Mouse (Mus musculus) brain, adult 10 weeks (tissue): ENCODE measurements around the gene A730071L15Rik. TPM values are rescaled to one million over a fixed set of nuclear protein-coding genes. Genes with fewer than 3 reads are reported as not detected.

Experiments used
- polyA plus RNA-seq: library from polyadenylated mRNA; stranded (reverse); fragments of 350-450 nt; fragmentation: Illumina TruSeq; extraction: RNeasy Lipid Tissue Mini Kit (QIAGEN cat#74804); gene quantifications from one replicate; pipeline ENCODE4 v1.2.3, GENCODE M21; 2015; ENCODE audit warnings: low read depth, low replicate concordance

Gene A730071L15Rik
- 0.46 TPM for polyA plus RNA-seq

GRCm38 (mm10) chr11:6199410-6200086, at the start of gene A730071L15Rik:
Gene A730071L15Rik (plus strand): TSS chr11:6200029.

GRCm38 (mm10) chr11:6200087-6200569, 299 bp downstream of the A730071L15Rik start, which contains the start of gene Nudcd3:
Gene Nudcd3 (minus strand): TSS chr11:6200415.

GRCm38 (mm10) chr11:6230012-6230411, 30.2 kb downstream of the A730071L15Rik start, which contains the start of gene Npc1l1:
Gene Npc1l1 (minus strand): TSS chr11:6230143.

Other genes with a start within 250 kb of the A730071L15Rik start
- gene Gck, start 249.9 kb upstream of the A730071L15Rik start, polyA plus RNA-seq: 2.3 TPM
- gene Ykt6, start 244.3 kb upstream of the A730071L15Rik start, polyA plus RNA-seq: 102 TPM
- 438 TPM for gene Camk2b, start 133.7 kb upstream of the A730071L15Rik start, polyA plus RNA-seq
- 98.7 TPM for gene Nudcd3, start 386 bp downstream of the A730071L15Rik start, polyA plus RNA-seq
- 0.97 TPM for gene Npc1l1, start 30.1 kb downstream of the A730071L15Rik start, polyA plus RNA-seq
- gene Ddx56, start 67.7 kb downstream of the A730071L15Rik start, polyA plus RNA-seq: 40.0 TPM
- gene Tmed4, start 74.8 kb downstream of the A730071L15Rik start, polyA plus RNA-seq: 94.1 TPM
- gene Ogdh, start 91.6 kb downstream of the A730071L15Rik start, polyA plus RNA-seq: 163 TPM
- 132 TPM for gene Zmiz2, start 189.0 kb downstream of the A730071L15Rik start, polyA plus RNA-seq
- gene Ppia, start 215.4 kb downstream of the A730071L15Rik start, polyA plus RNA-seq: 3,507 TPM
- 88.1 TPM for gene H2afv, start 244.4 kb downstream of the A730071L15Rik start, polyA plus RNA-seq